Comparison of ENCODE assay signal across 21 mouse cellular contexts in genomic region chr13:92772500-92772899, GRCm38 (mm10). TPM values are rescaled to one million over a fixed set of nuclear protein-coding genes. Genes with fewer than 3 reads are reported as not detected.
"Had no signal": no experiment of that assay in that cellular context is flagged by ENCODE, and none has a peak within 500 bp of the region (broad histone marks: within the 10 kb centered on the region; RNA-seq: fewer than 3 reads in every experiment).

No protein-coding gene starts in this region.

- ATAC-seq: liver, embryonic 12.5 days; midbrain, embryonic 16.5 days had no signal

- H3K27me3 ChIP-seq: midbrain, embryonic 12.5 days had no signal

- H3K4me3 ChIP-seq: liver, embryonic 12.5 days; midbrain, embryonic 12.5 days; myocyte had no signal

- H3K4me2 ChIP-seq: liver, embryonic 12.5 days; lung, embryonic 14.5 days; midbrain, embryonic 12.5 days had no signal

- H3K36me3 ChIP-seq: liver, embryonic 12.5 days; midbrain, embryonic 12.5 days had no signal

- H3K9me3 ChIP-seq: liver, embryonic 12.5 days; midbrain, embryonic 12.5 days had no signal

- H3K9ac ChIP-seq: liver, embryonic 12.5 days; liver, embryonic 14.5 days; lung, embryonic 14.5 days; midbrain, embryonic 12.5 days had no signal

- H3K4me1 ChIP-seq: liver, embryonic 12.5 days; midbrain, embryonic 12.5 days had no signal

- DNase-seq: lung, adult 18-20 months; lung, embryonic 14.5 days; lung, postnatal 14 days; lung, postnatal 36 days; midbrain, embryonic 14.5 days; retina, postnatal 1 day; right cerebral cortex, adult 18-20 months; right cerebral cortex, postnatal 25 days; right cerebral cortex, postnatal 4 days; spleen, adult 18-20 months; thymus, adult 18-20 months; thymus, postnatal 14 days; thymus, postnatal 36 days had no signal

- H3K27ac ChIP-seq: liver, embryonic 12.5 days; liver, embryonic 14.5 days; macrophage; midbrain, embryonic 12.5 days had no signal

RNA-seq across cellular contexts. Expression of gene Thbs4, which starts 22.1 kb away (rescaled TPM):
- total RNA-seq: megakaryocyte progenitor cell, adult 5-6 weeks; megakaryocyte-erythroid progenitor cell, adult 5-6 weeks had no signal
- polyA plus RNA-seq: macrophage, myocyte had no signal
